In genomic region chr15:100825249-100825856, GRCm38 (mm10) we compare ENCODE assay signal across 9 mouse cellular contexts. TPM values are rescaled to one million over a fixed set of nuclear protein-coding genes. Genes with fewer than 3 reads are reported as not detected.
DNase-seq lines count a peak whose midpoint lies in the region; ATAC-seq lines count a peak whose summit lies in the region.
"Had no signal": no experiment of that assay in that cellular context is flagged by ENCODE, and none has a peak within 500 bp of the region (broad histone marks: within the 10 kb centered on the region; RNA-seq: fewer than 3 reads in every experiment).

No protein-coding gene starts in this region.

- peaks cover 7% of the 10 kb centered on the region for H3K4me1 ChIP-seq in embryonic facial prominence, embryonic 12.5 days
- peaks cover 10% of the 10 kb centered on the region for H3K4me1 ChIP-seq in intestine, embryonic 16.5 days (ENCODE audit: control insufficient read depth, insufficient read depth, low read length)
- H3K4me1 ChIP-seq in neural tube, embryonic 12.5 days = peaks cover 6% of the 10 kb centered on the region; the same call in 1 of the 2 replicates

- H3K27ac ChIP-seq in embryonic facial prominence, embryonic 12.5 days = no peak overlapping the region
- H3K27ac ChIP-seq in intestine, embryonic 16.5 days (ENCODE audit: low read length) = peak overlapping the region; percentile 61; the same call in 1 of the 2 replicates
- H3K27ac ChIP-seq in neural tube, embryonic 12.5 days = no peak overlapping the region

- no peaks in the 10 kb centered on the region for H3K36me3 ChIP-seq in embryonic facial prominence, embryonic 12.5 days
- no peaks in the 10 kb centered on the region for H3K36me3 ChIP-seq in intestine, embryonic 16.5 days (ENCODE audit: control insufficient read depth, insufficient read depth, low read length)
- H3K36me3 ChIP-seq in neural tube, embryonic 12.5 days = no peaks in the 10 kb centered on the region

- H3K4me2 ChIP-seq in embryonic facial prominence, embryonic 12.5 days (replicated peaks) = peak overlapping the region; percentile 44
- peak overlapping the region; percentile 44 for H3K4me2 ChIP-seq in intestine, embryonic 16.5 days (ENCODE audit: low read depth, low read length)
- peak overlapping the region; percentile 45 for H3K4me2 ChIP-seq in neural tube, embryonic 12.5 days (replicated peaks)

- DNase-seq in frontal cortex, postnatal 25 days (ENCODE audit: low spot score in 2 of 2) = no peak
- no peak for DNase-seq in ovary, postnatal 36 days (ENCODE audit: low spot score)
- no peak for DNase-seq in spleen, adult 12 weeks (ENCODE audit: low spot score)
- no peak for DNase-seq in gastrocnemius, postnatal 25 days

- 15% methylated on average over 26 of the region's 26 CpGs for WGBS in embryonic facial prominence, embryonic 12.5 days
- 12% methylated on average over 24 of the region's 26 CpGs for WGBS in intestine, embryonic 16.5 days
- WGBS in neural tube, embryonic 12.5 days = 24% methylated on average over 26 of the region's 26 CpGs

- peak; percentile 53 for ATAC-seq in frontal cortex, adult (ENCODE audit: low TSS enrichment)
- no peak for ATAC-seq in embryonic facial prominence, embryonic 12.5 days (ENCODE audit: insufficient number of reproducible peaks, insufficient read depth, low FRiP score, low TSS enrichment)
- peak; percentile 73 for ATAC-seq in intestine, embryonic 16.5 days
- ATAC-seq in neural tube, embryonic 12.5 days (ENCODE audit: low FRiP score, low read depth) = no peak

- peaks cover 24% of the 10 kb centered on the region for H3K27me3 ChIP-seq in embryonic facial prominence, embryonic 12.5 days
- no peaks in the 10 kb centered on the region; the same call in 1 of the 2 replicates for H3K27me3 ChIP-seq in intestine, embryonic 16.5 days (replicated peaks; ENCODE audit: control insufficient read depth, insufficient read depth, low read length)
- peaks cover 13% of the 10 kb centered on the region; the same call in 1 of the 2 replicates for H3K27me3 ChIP-seq in neural tube, embryonic 12.5 days (replicated peaks)

- H3K4me3 ChIP-seq in embryonic facial prominence, embryonic 12.5 days = peak overlapping the region; percentile 17
- H3K4me3 ChIP-seq in intestine, embryonic 16.5 days (ENCODE audit: low read length) = peak overlapping the region; percentile 23; the same call in 1 of the 2 replicates
- H3K4me3 ChIP-seq in neural tube, embryonic 12.5 days = no peak overlapping the region

- H3K9me3 ChIP-seq in embryonic facial prominence, embryonic 12.5 days = peaks cover 3% of the 10 kb centered on the region; the same call in 1 of the 2 replicates
- H3K9me3 ChIP-seq in intestine, embryonic 16.5 days (ENCODE audit: control insufficient read depth, low read length) = no peaks in the 10 kb centered on the region
- H3K9me3 ChIP-seq in neural tube, embryonic 12.5 days = no peaks in the 10 kb centered on the region

- no peak overlapping the region for H3K9ac ChIP-seq in embryonic facial prominence, embryonic 12.5 days
- H3K9ac ChIP-seq in intestine, embryonic 16.5 days (ENCODE audit: low read depth, low read length) = no peak overlapping the region
- H3K9ac ChIP-seq in neural tube, embryonic 12.5 days = peak overlapping the region; percentile 33; the same call in 1 of the 2 replicates

RNA-seq across cellular contexts. Expression of gene Scn8a, which starts 44.3 kb away (rescaled TPM):
- 10.7 and 11.7 TPM in 2 replicates for polyA plus RNA-seq in embryonic facial prominence, embryonic 12.5 days (2016; fragmentation: Nextera tagmentation; extraction: Ambion mirVana)
- 0.95 and 1.1 TPM in 2 replicates for polyA plus RNA-seq in intestine, embryonic 16.5 days (2015; fragmentation: Nextera tagmentation; extraction: Ambion mirVana)
- polyA plus RNA-seq in neural tube, embryonic 12.5 days (2016; fragmentation: Nextera tagmentation; extraction: Ambion mirVana) = 19.8 and 23.6 TPM in 2 replicates
- under 1 TPM; 0.13 to 0.32 TPM for total RNA-seq in gastrocnemius, postnatal 25 days (2021)
- polyA plus RNA-seq: C2C12 had no signal

Comparison
In these comparisons a context has a peak if more than half of its experiments do, and no peak if none do; other contexts are left out.
1. ATAC-seq: peak in frontal cortex, adult (single experiment) and intestine, embryonic 16.5 days (single experiment); none in embryonic facial prominence, embryonic 12.5 days (single experiment) and neural tube, embryonic 12.5 days (single experiment).
2. Peak in every context shown above with its lines, with median percentiles within 50 percentile points of each other: H3K4me2 ChIP-seq.